ENCODE assay signal across 12 mouse cellular contexts in the genomic region with DNA sequence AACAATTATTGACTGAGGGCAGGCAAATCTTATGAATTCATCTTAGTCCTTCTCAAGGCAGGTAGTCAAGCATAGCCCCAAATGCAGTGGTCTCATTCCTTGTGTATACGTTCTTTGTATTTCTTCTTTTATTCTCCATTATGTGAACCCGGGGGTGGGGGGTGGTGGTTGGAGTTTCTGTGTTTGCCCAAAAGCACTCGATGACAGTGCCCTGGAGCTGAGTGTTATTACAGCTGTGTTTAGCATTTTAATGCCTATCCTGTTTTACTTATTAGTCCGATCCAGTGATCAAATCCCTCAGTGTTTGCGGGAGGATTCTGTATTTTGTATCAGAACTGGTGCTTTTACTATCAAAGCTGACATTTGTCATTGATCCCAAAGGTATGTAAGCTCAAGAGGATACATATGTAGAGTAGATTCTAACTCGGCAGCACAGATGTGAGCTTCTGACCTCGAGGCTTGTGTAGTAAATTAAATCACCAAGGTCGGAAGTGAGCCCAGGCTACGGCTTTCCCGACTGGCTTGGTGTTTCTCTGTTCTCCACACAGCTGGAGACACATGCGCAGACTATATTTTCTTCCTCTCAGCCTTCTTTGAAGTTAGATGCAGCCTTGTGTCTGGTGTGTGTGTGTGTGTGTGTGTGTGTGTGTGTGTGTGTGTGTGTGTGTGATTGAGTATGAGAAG.
DNase-seq lines count a peak whose midpoint lies in the region; ATAC-seq and TF ChIP-seq lines count a peak whose summit lies in the region.
"Had no signal": no experiment of that assay in that cellular context is flagged by ENCODE, and none has a peak within 500 bp of the region (broad histone marks: within the 10 kb centered on the region; RNA-seq: fewer than 3 reads in every experiment).

No protein-coding gene starts in this region.

- TF ChIP-seq EP300 in stomach, postnatal 0 days (optimal IDR thresholded peaks at IDR 0.05): no peak

- 67% methylated on average over 11 of the region's 11 CpGs for WGBS in forebrain, embryonic 10.5 days
- 73% methylated on average over 11 of the region's 11 CpGs for WGBS in forebrain, postnatal 0 days
- WGBS in midbrain, embryonic 14.5 days: 67% methylated on average over 11 of the region's 11 CpGs
- 62% methylated on average over 11 of the region's 11 CpGs for WGBS in midbrain, embryonic 16.5 days
- WGBS in hindbrain, embryonic 16.5 days: 60% methylated on average over 11 of the region's 11 CpGs
- 29% methylated on average over 11 of the region's 11 CpGs for WGBS in stomach, postnatal 0 days

- no peak for ATAC-seq in forebrain, postnatal 0 days
- ATAC-seq in midbrain, embryonic 14.5 days (ENCODE audit: low FRiP score, low TSS enrichment): no peak
- no peak for ATAC-seq in midbrain, embryonic 16.5 days
- 0 out of 2 replicates have a peak, but pooled peaks have one; percentile 37 for ATAC-seq in hindbrain, embryonic 16.5 days
- no peak for ATAC-seq in stomach, postnatal 0 days (ENCODE audit: low FRiP score, low TSS enrichment)

- peaks cover 16% of the 10 kb centered on the region; the same call in 1 of the 2 replicates for H3K4me1 ChIP-seq in forebrain, embryonic 10.5 days
- no peaks in the 10 kb centered on the region for H3K4me1 ChIP-seq in forebrain, postnatal 0 days (ENCODE audit: insufficient read depth)
- H3K4me1 ChIP-seq in midbrain, embryonic 14.5 days (ENCODE audit: control insufficient read depth, insufficient read depth, low read length): no peaks in the 10 kb centered on the region
- no peaks in the 10 kb centered on the region for H3K4me1 ChIP-seq in midbrain, embryonic 16.5 days (ENCODE audit: control insufficient read depth, insufficient read depth, low read length)
- H3K4me1 ChIP-seq in hindbrain, embryonic 16.5 days (ENCODE audit: control insufficient read depth, insufficient read depth, low read depth, low read length): no peaks in the 10 kb centered on the region
- no peaks in the 10 kb centered on the region for H3K4me1 ChIP-seq in stomach, postnatal 0 days (replicated peaks; ENCODE audit: control insufficient read depth, insufficient read depth)

- H3K4me3 ChIP-seq in forebrain, embryonic 10.5 days: no peak overlapping the region
- H3K4me3 ChIP-seq in forebrain, postnatal 0 days (ENCODE audit: low read depth, low read length): no peak overlapping the region
- H3K4me3 ChIP-seq in midbrain, embryonic 14.5 days (replicated peaks; ENCODE audit: low read depth, low read length): no peak overlapping the region
- no peak overlapping the region for H3K4me3 ChIP-seq in midbrain, embryonic 16.5 days (ENCODE audit: low read depth, low read length)
- H3K4me3 ChIP-seq in hindbrain, embryonic 16.5 days (ENCODE audit: low read length): no peak overlapping the region
- no peak overlapping the region for H3K4me3 ChIP-seq in stomach, postnatal 0 days (ENCODE audit: low read depth, low read length)
- H3K4me3 ChIP-seq: heart, embryonic 15.5 days; neural tube, embryonic 13.5 days had no signal

- no peak for TF ChIP-seq CTCF in forebrain, postnatal 0 days (IDR thresholded peaks at IDR 0.05; ENCODE audit: low read depth)
- no peak for TF ChIP-seq CTCF in stomach, postnatal 0 days (IDR thresholded peaks at IDR 0.05; ENCODE audit: low read depth)

- no peaks in the 10 kb centered on the region for H3K9me3 ChIP-seq in forebrain, embryonic 10.5 days
- no peaks in the 10 kb centered on the region for H3K9me3 ChIP-seq in forebrain, postnatal 0 days (ENCODE audit: low read length)
- no peaks in the 10 kb centered on the region for H3K9me3 ChIP-seq in midbrain, embryonic 14.5 days (ENCODE audit: control insufficient read depth, low read length)
- no peaks in the 10 kb centered on the region for H3K9me3 ChIP-seq in midbrain, embryonic 16.5 days (replicated peaks; ENCODE audit: control insufficient read depth, low read length, poor library complexity, severe bottlenecking)
- H3K9me3 ChIP-seq in hindbrain, embryonic 16.5 days (ENCODE audit: control insufficient read depth, low read length): no peaks in the 10 kb centered on the region
- no peaks in the 10 kb centered on the region for H3K9me3 ChIP-seq in stomach, postnatal 0 days (ENCODE audit: control insufficient read depth, low read length)
- H3K9me3 ChIP-seq: heart, embryonic 15.5 days; neural tube, embryonic 13.5 days had no signal

- H3K4me2 ChIP-seq in forebrain, postnatal 0 days (ENCODE audit: low read depth): no peak overlapping the region
- no peak overlapping the region for H3K4me2 ChIP-seq in midbrain, embryonic 14.5 days (ENCODE audit: low read length)
- H3K4me2 ChIP-seq in midbrain, embryonic 16.5 days (ENCODE audit: low read length): no peak overlapping the region
- no peak overlapping the region for H3K4me2 ChIP-seq in hindbrain, embryonic 16.5 days (ENCODE audit: low read length)
- no peak overlapping the region for H3K4me2 ChIP-seq in stomach, postnatal 0 days (replicated peaks; ENCODE audit: low read depth)
- H3K4me2 ChIP-seq: heart, embryonic 15.5 days; neural tube, embryonic 13.5 days had no signal

- no peaks in the 10 kb centered on the region for H3K36me3 ChIP-seq in forebrain, embryonic 10.5 days (replicated peaks)
- no peaks in the 10 kb centered on the region for H3K36me3 ChIP-seq in forebrain, postnatal 0 days (ENCODE audit: insufficient read depth)
- H3K36me3 ChIP-seq in midbrain, embryonic 14.5 days (ENCODE audit: control insufficient read depth, insufficient read depth, low read length): no peaks in the 10 kb centered on the region
- no peaks in the 10 kb centered on the region for H3K36me3 ChIP-seq in midbrain, embryonic 16.5 days (ENCODE audit: control insufficient read depth, insufficient read depth, low read length)
- no peaks in the 10 kb centered on the region for H3K36me3 ChIP-seq in hindbrain, embryonic 16.5 days (ENCODE audit: control insufficient read depth, insufficient read depth, low read length)
- H3K36me3 ChIP-seq in stomach, postnatal 0 days (ENCODE audit: control insufficient read depth, insufficient read depth, low read length): no peaks in the 10 kb centered on the region
- H3K36me3 ChIP-seq: heart, embryonic 15.5 days; neural tube, embryonic 13.5 days had no signal

- no peak for DNase-seq in forebrain, embryonic 10.5 days (ENCODE audit: extremely low spot score, low spot score)
- no peak for DNase-seq in forebrain, postnatal 0 days
- DNase-seq in midbrain, embryonic 14.5 days: peak; percentile 17
- no peak for DNase-seq in stomach, postnatal 0 days (ENCODE audit: low spot score)
- DNase-seq in right cerebral cortex, adult 18-20 months: no peak
- no peak for DNase-seq in right cerebral cortex, postnatal 10 days (ENCODE audit: low spot score in 2 of 2)
- DNase-seq: cerebellum, adult 18-20 months; right cerebral cortex, postnatal 14 days had no signal

- peak overlapping the region; percentile 20; the same call in 1 of the 2 replicates for H3K27ac ChIP-seq in forebrain, embryonic 10.5 days
- H3K27ac ChIP-seq in forebrain, postnatal 0 days (ENCODE audit: low read depth, low read length): no peak overlapping the region
- no peak overlapping the region for H3K27ac ChIP-seq in midbrain, embryonic 14.5 days (replicated peaks; ENCODE audit: low read depth, low read length)
- no peak overlapping the region for H3K27ac ChIP-seq in midbrain, embryonic 16.5 days (ENCODE audit: low read length)
- H3K27ac ChIP-seq in hindbrain, embryonic 16.5 days (ENCODE audit: low read depth, low read length): no peak overlapping the region
- H3K27ac ChIP-seq in stomach, postnatal 0 days (replicated peaks): peak overlapping the region; percentile 49; the same call in 1 of the 2 replicates
- H3K27ac ChIP-seq: heart, embryonic 15.5 days; neural tube, embryonic 13.5 days had no signal

- H3K9ac ChIP-seq in forebrain, postnatal 0 days: no peak overlapping the region
- no peak overlapping the region for H3K9ac ChIP-seq in midbrain, embryonic 14.5 days (replicated peaks; ENCODE audit: low read length)
- no peak overlapping the region for H3K9ac ChIP-seq in midbrain, embryonic 16.5 days (ENCODE audit: low read depth, low read length)
- H3K9ac ChIP-seq in hindbrain, embryonic 16.5 days (ENCODE audit: low read depth, low read length): no peak overlapping the region
- H3K9ac ChIP-seq in stomach, postnatal 0 days (ENCODE audit: low read length): no peak overlapping the region
- H3K9ac ChIP-seq: heart, embryonic 15.5 days; neural tube, embryonic 13.5 days had no signal

- no peaks in the 10 kb centered on the region for H3K27me3 ChIP-seq in forebrain, embryonic 10.5 days (ENCODE audit: poor library complexity, severe bottlenecking)
- H3K27me3 ChIP-seq in forebrain, postnatal 0 days (ENCODE audit: insufficient read depth, low read length): no peaks in the 10 kb centered on the region
- no peaks in the 10 kb centered on the region for H3K27me3 ChIP-seq in midbrain, embryonic 14.5 days (ENCODE audit: control insufficient read depth, insufficient read depth, low read length)
- no peaks in the 10 kb centered on the region for H3K27me3 ChIP-seq in midbrain, embryonic 16.5 days (ENCODE audit: control insufficient read depth, insufficient read depth, low read depth, low read length)
- H3K27me3 ChIP-seq in hindbrain, embryonic 16.5 days (replicated peaks; ENCODE audit: control insufficient read depth, insufficient read depth, low read length): no peaks in the 10 kb centered on the region
- H3K27me3 ChIP-seq in stomach, postnatal 0 days (ENCODE audit: control insufficient read depth, insufficient read depth, low read length): no peaks in the 10 kb centered on the region
- H3K27me3 ChIP-seq: heart, embryonic 15.5 days; neural tube, embryonic 13.5 days had no signal

Comparison
In these comparisons a context has a peak if more than half of its experiments do, and no peak if none do; other contexts are left out.
1. H3K27ac ChIP-seq: peak in forebrain, embryonic 10.5 days (single experiment) and stomach, postnatal 0 days (single experiment); none in forebrain, postnatal 0 days (single experiment), midbrain, embryonic 14.5 days (single experiment), midbrain, embryonic 16.5 days (single experiment) and hindbrain, embryonic 16.5 days (single experiment).